Mouse (Mus musculus) MEL (cell line): ENCODE data around the gene Helb. TPM values are rescaled to one million over a fixed set of nuclear protein-coding genes. Genes with fewer than 3 reads are reported as not detected.

Source experiments
- DNase-seq: peaks from one replicate; pipeline ENCODE4 v3.0.0; 2011; ENCODE audit warnings: low read depth, low spot score
- H3K27ac ChIP-seq: 2 replicates; pipeline ENCODE4 v1.5.1; 2012; ENCODE audit warnings: low read depth, mild to moderate bottlenecking, control low read depth, low read length, moderate library complexity; ENCODE audit not compliant: control insufficient read depth
- H3K27me3 ChIP-seq, 2 experiments: fragments of 150-350 bp in 1 of 2; sonication (generic) in 1 of 2; 2 replicates each; pipeline ENCODE4 v1.6.1; 2012; ENCODE audit warnings: low read length in 2 of 2, mild to moderate bottlenecking in 2 of 2, improper control_type of control experiment in 1 of 2, moderate library complexity in 1 of 2; ENCODE audit not compliant: insufficient read depth in 2 of 2, control insufficient read depth in 1 of 2
- H3K36me3 ChIP-seq, 2 experiments: 2 replicates each; pipeline ENCODE4 v1.6.1; 2012 to 2014; ENCODE audit warnings: low read length in 2 of 2, improper control_type of control experiment in 1 of 2, inconsistent platforms in 1 of 2, mild to moderate bottlenecking in 1 of 2; ENCODE audit not compliant: insufficient read depth in 2 of 2, control insufficient read depth in 1 of 2
- H3K4me1 ChIP-seq, 2 experiments: fragments of 150-350 bp in 1 of 2; sonication (generic) in 1 of 2; 2 replicates each; pipeline ENCODE4 v1.6.1; 2012; ENCODE audit warnings: low read length in 2 of 2, improper control_type of control experiment in 1 of 2, mild to moderate bottlenecking in 1 of 2; ENCODE audit not compliant: insufficient read depth in 2 of 2, control insufficient read depth in 1 of 2
- H3K4me3 ChIP-seq, 2 experiments: fragments of 150-350 bp in 1 of 2; sonication (generic) in 1 of 2; 2 replicates each; pipeline ENCODE4 v1.5.1; 2012; ENCODE audit warnings: low read depth in 2 of 2, low read length in 2 of 2, mild to moderate bottlenecking in 2 of 2, moderate library complexity in 2 of 2, control low read depth in 1 of 2, improper control_type of control experiment in 1 of 2; ENCODE audit not compliant: control insufficient read depth in 1 of 2, insufficient read depth in 1 of 2
- H3K79me2 ChIP-seq: 2 replicates; pipeline ENCODE4 v1.6.1; 2012; ENCODE audit warnings: mild to moderate bottlenecking, low read length, moderate library complexity; ENCODE audit not compliant: control insufficient read depth, poor library complexity, insufficient read depth
- H3K9ac ChIP-seq: 2 replicates; pipeline ENCODE4 v1.6.1; 2012; ENCODE audit warnings: low read depth, mild to moderate bottlenecking, control low read depth, low read length, moderate library complexity; ENCODE audit not compliant: control insufficient read depth, poor library complexity, severe bottlenecking
- H3K9me3 ChIP-seq: fragments of 150-350 bp; sonication (generic); replicated peaks from 2 replicates; pipeline ENCODE4 v1.6.1; 2012; ENCODE audit warnings: mild to moderate bottlenecking, low read length, improper control_type of control experiment, moderate library complexity; ENCODE audit not compliant: insufficient read depth
- BHLHE40 ChIP-seq: IDR thresholded peaks from 2 replicates; pipeline ENCODE4 v1.6.1; 2012; ENCODE audit warnings: low read depth, mild to moderate bottlenecking, inconsistent platforms, low read length, improper control_type of control experiment, borderline replicate concordance
- CHD1 ChIP-seq: IDR thresholded peaks from 2 replicates; pipeline ENCODE4 v1.6.1; 2012; ENCODE audit warnings: low read depth, mild to moderate bottlenecking, inconsistent platforms, low read length, improper control_type of control experiment
- CTCF ChIP-seq, 3 experiments: IDR thresholded peaks in 2 of 3; conservative IDR thresholded peaks in 1 of 3; 2 replicates each; pipeline ENCODE4 v1.5.1; 2011 to 2012; ENCODE audit warnings: low read length in 3 of 3, low read depth in 2 of 3, mild to moderate bottlenecking in 2 of 3, improper control_type of control experiment in 1 of 3, inconsistent platforms in 1 of 3, mixed read lengths in 1 of 3, moderate library complexity in 1 of 3; ENCODE audit not compliant: control insufficient read depth in 1 of 3, insufficient read depth in 1 of 3, poor library complexity in 1 of 3, severe bottlenecking in 1 of 3
- EP300 ChIP-seq, 2 experiments: IDR thresholded peaks; 2 replicates each; pipeline ENCODE4 v1.6.1; 2011; ENCODE audit warnings: improper control_type of control experiment in 2 of 2, low read length in 2 of 2, low read depth in 1 of 2, mild to moderate bottlenecking in 1 of 2
- ETS1 ChIP-seq: IDR thresholded peaks from 2 replicates; pipeline ENCODE4 v1.6.1; 2012; ENCODE audit warnings: low read depth, mild to moderate bottlenecking, inconsistent platforms, low read length, improper control_type of control experiment, moderate library complexity
- GABPA ChIP-seq: IDR thresholded peaks from 2 replicates; pipeline ENCODE4 v1.6.1; 2012; ENCODE audit warnings: low read depth, mild to moderate bottlenecking, inconsistent platforms, low read length, improper control_type of control experiment, moderate library complexity
- HCFC1 ChIP-seq: IDR thresholded peaks from 2 replicates; pipeline ENCODE4 v1.6.1; 2012; ENCODE audit warnings: low read depth, mild to moderate bottlenecking, inconsistent platforms, low read length, improper control_type of control experiment, moderate library complexity
- JUND ChIP-seq: IDR thresholded peaks from 2 replicates; pipeline ENCODE4 v1.6.1; 2011; ENCODE audit warnings: low read depth, mild to moderate bottlenecking, improper control_type of control experiment, low read length
- MEF2A ChIP-seq: IDR thresholded peaks from 2 replicates; pipeline ENCODE4 v1.6.1; 2014; ENCODE audit warnings: low read depth, mild to moderate bottlenecking, inconsistent platforms, low read length, improper control_type of control experiment; ENCODE audit not compliant: poor library complexity, insufficient replicate concordance, severe bottlenecking; ENCODE audit errors: extremely low read depth
- MYB ChIP-seq: IDR thresholded peaks from 2 replicates; pipeline ENCODE4 v1.6.1; 2011; ENCODE audit warnings: mild to moderate bottlenecking, low read depth, low read length, improper control_type of control experiment
- MYC ChIP-seq: IDR thresholded peaks from 2 replicates; pipeline ENCODE4 v1.6.1; 2011; ENCODE audit warnings: low read depth, mild to moderate bottlenecking, low read length, improper control_type of control experiment, moderate library complexity
- NRF1 ChIP-seq: IDR thresholded peaks from 2 replicates; pipeline ENCODE4 v1.6.1; 2014; ENCODE audit warnings: low read depth, mild to moderate bottlenecking, inconsistent platforms, low read length, improper control_type of control experiment, moderate library complexity; ENCODE audit not compliant: poor library complexity, insufficient read depth, severe bottlenecking
- POLR2AphosphoS5 ChIP-seq: IDR thresholded peaks from 2 replicates; pipeline ENCODE4 v1.6.1; 2012; ENCODE audit warnings: low read depth, borderline replicate concordance, mild to moderate bottlenecking, inconsistent platforms, low read length, moderate library complexity, mixed read lengths
- RAD21 ChIP-seq: IDR thresholded peaks from 2 replicates; pipeline ENCODE4 v1.6.1; 2011; ENCODE audit warnings: mild to moderate bottlenecking, low read depth, low read length, improper control_type of control experiment
- SMC3 ChIP-seq: IDR thresholded peaks from 2 replicates; pipeline ENCODE4 v1.6.1; 2011; ENCODE audit warnings: low read depth, low read length, improper control_type of control experiment
- TAL1 ChIP-seq: IDR thresholded peaks from 2 replicates; pipeline ENCODE4 v1.6.1; 2012; ENCODE audit warnings: mild to moderate bottlenecking, inconsistent platforms, low read length, moderate library complexity, mixed read lengths
- TBP ChIP-seq: IDR thresholded peaks from 2 replicates; pipeline ENCODE4 v1.8.0; 2011; ENCODE audit warnings: low read depth, low read length, improper control_type of control experiment
- TCF12 ChIP-seq: IDR thresholded peaks from 2 replicates; pipeline ENCODE4 v1.6.1; 2014; ENCODE audit warnings: low read depth, mild to moderate bottlenecking, inconsistent platforms, low read length, improper control_type of control experiment, moderate library complexity
- UBTF ChIP-seq: IDR thresholded peaks from 2 replicates; pipeline ENCODE4 v1.6.1; 2012; ENCODE audit warnings: low read depth, mild to moderate bottlenecking, inconsistent platforms, low read length, improper control_type of control experiment, moderate library complexity, borderline replicate concordance; ENCODE audit not compliant: insufficient read depth
- USF1 ChIP-seq: IDR thresholded peaks from 2 replicates; pipeline ENCODE4 v1.6.1; 2014; ENCODE audit warnings: low read depth, mild to moderate bottlenecking, inconsistent platforms, low read length, improper control_type of control experiment, moderate library complexity
- USF2 ChIP-seq, 2 experiments: IDR thresholded peaks; 2 replicates each; pipeline ENCODE4 v1.6.1; 2011 to 2012; ENCODE audit warnings: improper control_type of control experiment in 2 of 2, low read length in 2 of 2, borderline replicate concordance in 1 of 2, inconsistent platforms in 1 of 2, low read depth in 1 of 2, mild to moderate bottlenecking in 1 of 2; ENCODE audit not compliant: insufficient read depth in 1 of 2
- ZC3H11A ChIP-seq: IDR thresholded peaks from 2 replicates; pipeline ENCODE4 v1.6.1; 2012; ENCODE audit warnings: low read depth, mild to moderate bottlenecking, inconsistent platforms, low read length, improper control_type of control experiment
- ZKSCAN1 ChIP-seq: IDR thresholded peaks from 2 replicates; pipeline ENCODE4 v1.6.1; 2012; ENCODE audit warnings: low read depth, mild to moderate bottlenecking, inconsistent platforms, low read length, improper control_type of control experiment, moderate library complexity
- ZMIZ1 ChIP-seq: IDR thresholded peaks from 2 replicates; pipeline ENCODE4 v1.6.1; 2012; ENCODE audit warnings: low read depth, mild to moderate bottlenecking, inconsistent platforms, low read length, improper control_type of control experiment, moderate library complexity
- polyA plus RNA-seq, 2 experiments: library from polyadenylated mRNA; stranded (reverse) in 1 of 2; unstranded in 1 of 2; fragments of >175 nt in 1 of 2; fragments of >200 nt in 1 of 2; gene quantifications; 2 replicates each; pipeline versions ENCODE4 v1.2.1 to v1.2.4; 2012; ENCODE audit warnings: low replicate concordance in 2 of 2, low read depth in 1 of 2; ENCODE audit not compliant: insufficient read length in 2 of 2, insufficient read depth in 1 of 2, missing spikeins in 1 of 2
- total RNA-seq: library from RNA; depleted of rRNA; stranded (reverse); fragments of 300-350 nt; gene quantifications from 2 replicates; pipeline ENCODE4 v1.2.3, GENCODE M21; 2012

Gene Helb
- total and polyA plus RNA-seq, 3 experiments: 10.2 to 78.3 (median 18.5) TPM

- Histone ChIP-seq H3K9ac (no peak overlapping the region), H3K79me2 (no peaks in the 10 kb centered on the region), H3K4me3 (no peak overlapping the region), H3K27me3 (no peaks in the 10 kb centered on the region; a peak in 1 of 4 replicates), H3K36me3 (no peaks in the 10 kb centered on the region), H3K4me1 (no peaks in the 10 kb centered on the region), H3K9me3 (no peaks in the 10 kb centered on the region), H3K27ac (no peak overlapping the region)
- DNase-seq: peak; percentile 70
- TF ChIP-seq ZC3H11A (peak; percentile 40; the same call in 1 of the 2 replicates), SMC3 (peak; percentile 44), TAL1 (no peak), CTCF (IDR thresholded peaks at IDR 0.05 in 2 of 3, conservative IDR thresholded peaks at IDR 0.05 in 1 of 3; ENCODE audit: control insufficient read depth in 1 of 3, insufficient read depth in 1 of 3, low read depth in 2 of 3, low read length in 3 of 3, poor library complexity in 1 of 3, severe bottlenecking in 1 of 3) (peak; percentile 65 to 75 (median 72)), TCF12 (no peak), RAD21 (peak; percentile 64)
These were observed 17.8 kb upstream of the Helb start for GRCm38 (mm10) chr10:120130621-120131020.

GRCm38 (mm10) chr10:120128601-120129277, 16.0 kb upstream of the Helb start:
- TF ChIP-seq USF2 (IDR thresholded peaks at IDR 0.05; ENCODE audit: borderline replicate concordance in 1 of 2, insufficient read depth in 1 of 2, low read depth in 1 of 2, low read length in 2 of 2): no peak
- no peak for TF ChIP-seq EP300 (IDR thresholded peaks at IDR 0.05; ENCODE audit: low read depth in 1 of 2, low read length in 2 of 2)
- no peak for TF ChIP-seq USF1
- no peak for TF ChIP-seq BHLHE40
- TF ChIP-seq RAD21: no peak
- no peak for TF ChIP-seq HCFC1
- TF ChIP-seq CHD1: no peak
- TF ChIP-seq MYC: no peak
- Histone ChIP-seq H3K36me3 (no peaks in the 10 kb centered on the region), H3K4me1 (no peaks in the 10 kb centered on the region), H3K9me3 (no peaks in the 10 kb centered on the region), H3K79me2 (no peaks in the 10 kb centered on the region), H3K9ac (no peak overlapping the region), H3K4me3 (no peak overlapping the region), H3K27ac (no peak overlapping the region), H3K27me3 (no peaks in the 10 kb centered on the region; a peak in 1 of 4 replicates)
- DNase-seq: no peak

- no peaks in the 10 kb centered on the region for H3K79me2 ChIP-seq
- H3K27ac ChIP-seq: no peak overlapping the region
- no peaks in the 10 kb centered on the region for H3K36me3 ChIP-seq
- no peak overlapping the region for H3K9ac ChIP-seq
- no peaks in the 10 kb centered on the region for H3K4me1 ChIP-seq
- DNase-seq: no peak
- H3K9me3 ChIP-seq: no peaks in the 10 kb centered on the region
- H3K27me3 ChIP-seq: no peaks in the 10 kb centered on the region; a peak in 1 of 4 replicates
- H3K4me3 ChIP-seq: no peak overlapping the region
- no peak for TF ChIP-seq MYB
- no peak for TF ChIP-seq NRF1
- no peak for TF ChIP-seq ZMIZ1
- no peak for TF ChIP-seq RAD21
- no peak for TF ChIP-seq UBTF
- TF ChIP-seq TCF12: no peak
- TF ChIP-seq GABPA: no peak
- no peak for TF ChIP-seq MYC
- TF ChIP-seq TBP: no peak
- TF ChIP-seq MEF2A: no peak
- no peak for TF ChIP-seq ZKSCAN1
- no peak for TF ChIP-seq POLR2AphosphoS5
- no peak for TF ChIP-seq JUND
- no peak for TF ChIP-seq ETS1
- no peak for TF ChIP-seq CHD1
These were observed 12.7 kb upstream of the Helb start for GRCm38 (mm10) chr10:120125465-120125857.
